Mouse (Mus musculus): Measurements from ENCODE around the gene Sp1. TPM values are rescaled to one million over a fixed set of nuclear protein-coding genes. Genes with fewer than 3 reads are reported as not detected.

The Sp1 gene
- polyA plus RNA-seq, 1 experiment from 2014 or later: 8.8 TPM

DNA sequence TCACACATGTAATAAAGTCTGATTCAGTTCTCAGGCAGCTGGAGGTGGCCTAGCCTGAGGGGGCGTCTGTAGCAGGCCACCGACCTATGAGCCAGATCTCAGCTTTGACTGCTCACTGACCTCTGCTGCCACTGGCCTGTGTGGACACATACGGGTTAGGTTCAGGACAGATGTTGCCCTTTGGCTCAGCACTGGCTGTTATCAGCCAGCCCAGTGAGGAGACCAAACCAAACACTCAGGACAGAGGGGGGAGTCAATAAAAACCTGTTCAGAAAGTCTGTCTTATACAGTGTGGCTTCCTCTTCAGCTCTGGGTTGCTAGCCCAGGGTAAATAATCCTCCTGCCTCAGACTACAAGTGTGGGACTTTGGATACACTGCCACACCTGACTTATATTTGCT lies 10.9 kb upstream of the Sp1 start:
- TF ChIP-seq CTCF (IDR thresholded peaks at IDR 0.05; ENCODE audit: low read depth): no peak

GRCm38 (mm10) chr15:102398629-102399028 lies 7.3 kb upstream of the Sp1 start:
- 18% methylated on average over 5 of the region's 5 CpGs for WGBS
- peaks cover 20% of the 10 kb centered on the region; the same call in 1 of the 2 replicates for H3K4me1 ChIP-seq (replicated peaks; ENCODE audit: insufficient read depth, low read length)
- H3K4me3 ChIP-seq (replicated peaks; ENCODE audit: low read depth, low read length): no peak overlapping the region
- no peaks in the 10 kb centered on the region for H3K9me3 ChIP-seq (replicated peaks; ENCODE audit: low read length)
- no peaks in the 10 kb centered on the region for H3K36me3 ChIP-seq (ENCODE audit: insufficient read depth, low read length)
- peak overlapping the region; percentile 72 for H3K4me2 ChIP-seq (ENCODE audit: low read length)
- no peak for TF ChIP-seq CTCF (IDR thresholded peaks at IDR 0.05; ENCODE audit: low read depth)
- H3K9ac ChIP-seq (ENCODE audit: low read depth, low read length): 0 out of 2 replicates have a peak overlapping the region, but pooled peaks have one; percentile 68
- H3K27ac ChIP-seq: peak overlapping the region; percentile 98
- H3K27me3 ChIP-seq (ENCODE audit: insufficient read depth, low read length): no peaks in the 10 kb centered on the region
- DNase-seq (ENCODE audit: low spot score): peak; percentile 74
- no peak for ATAC-seq (replicated peaks; ENCODE audit: low FRiP score, low read depth)

More for the DNA sequence above, 10.9 kb upstream of the Sp1 start:
- Histone ChIP-seq H3K4me3 (replicated peaks; ENCODE audit: low read depth, low read length) (no peak overlapping the region), H3K36me3 (ENCODE audit: insufficient read depth, low read length) (no peaks in the 10 kb centered on the region), H3K27me3 (ENCODE audit: insufficient read depth, low read length) (no peaks in the 10 kb centered on the region), H3K4me1 (replicated peaks; ENCODE audit: insufficient read depth, low read length) (peaks cover 23% of the 10 kb centered on the region; the same call in 1 of the 2 replicates), H3K9ac (ENCODE audit: low read depth, low read length) (no peak overlapping the region), H3K4me2 (ENCODE audit: low read length) (no peak overlapping the region), H3K27ac (peak overlapping the region; percentile 36; the same call in 1 of the 2 replicates), H3K9me3 (replicated peaks; ENCODE audit: low read length) (no peaks in the 10 kb centered on the region)
- ATAC-seq (replicated peaks; ENCODE audit: low FRiP score, low read depth) (peak; percentile 22; the same call in 1 of the 2 replicates), DNase-seq (ENCODE audit: low spot score) (peak; percentile 32)
- 13% methylated on average over 3 of the region's 3 CpGs for WGBS

- H3K4me2 ChIP-seq (ENCODE audit: low read length): peak overlapping the region; percentile 72
- peak; percentile 84 for ATAC-seq (replicated peaks; ENCODE audit: low FRiP score, low read depth)
Measured at GRCm38 (mm10) chr15:102399229-102400221, 6.4 kb upstream of the Sp1 start.

DNA sequence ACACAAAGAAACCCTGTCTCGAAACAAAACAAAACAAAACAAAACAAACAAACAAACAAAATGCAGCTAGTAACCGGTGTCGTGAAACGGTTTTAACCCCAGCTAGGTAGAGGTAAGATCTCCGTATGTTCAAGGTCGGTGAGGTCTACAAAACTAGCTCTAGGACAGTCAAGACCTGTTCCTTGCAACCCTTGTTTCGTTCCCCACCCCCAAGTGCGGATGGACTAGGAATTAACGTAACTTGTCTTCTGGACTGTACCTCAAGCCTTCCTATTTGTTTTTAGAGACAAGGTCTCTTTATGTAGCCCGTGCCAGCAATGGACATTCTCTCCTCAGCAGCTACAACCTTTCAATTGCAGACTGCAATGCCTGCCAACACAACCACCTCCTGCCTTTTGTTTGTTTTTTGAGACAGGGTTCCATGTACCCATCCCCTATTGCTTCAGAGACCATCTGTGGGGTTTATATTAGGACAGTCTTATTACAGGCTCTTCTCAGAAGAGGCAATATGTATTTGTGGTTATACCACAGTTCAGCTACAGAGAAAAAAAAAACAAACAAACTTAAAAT lies 5.4 kb upstream of the Sp1 start:
- ATAC-seq (replicated peaks; ENCODE audit: low FRiP score, low read depth) (no peak), DNase-seq (ENCODE audit: low spot score) (no peak)
- Histone ChIP-seq H3K9ac (ENCODE audit: low read depth, low read length) (no peak overlapping the region), H3K4me3 (replicated peaks; ENCODE audit: low read depth, low read length) (no peak overlapping the region), H3K4me1 (replicated peaks; ENCODE audit: insufficient read depth, low read length) (peaks cover 10% of the 10 kb centered on the region; the same call in 1 of the 2 replicates), H3K27me3 (ENCODE audit: insufficient read depth, low read length) (no peaks in the 10 kb centered on the region), H3K36me3 (ENCODE audit: insufficient read depth, low read length) (no peaks in the 10 kb centered on the region), H3K9me3 (replicated peaks; ENCODE audit: low read length) (no peaks in the 10 kb centered on the region), H3K4me2 (ENCODE audit: low read length) (no peak overlapping the region), H3K27ac (peak overlapping the region; percentile 98)
- no peak for TF ChIP-seq CTCF (IDR thresholded peaks at IDR 0.05; ENCODE audit: low read depth)
- WGBS: 86% methylated on average over 10 of the region's 10 CpGs

More at GRCm38 (mm10) chr15:102399229-102400221, 6.4 kb upstream of the Sp1 start:
- peak overlapping the region; percentile 98 for H3K27ac ChIP-seq
- no peaks in the 10 kb centered on the region for H3K9me3 ChIP-seq (replicated peaks; ENCODE audit: low read length)
- H3K9ac ChIP-seq (ENCODE audit: low read depth, low read length): peak overlapping the region; percentile 68
- no peak for TF ChIP-seq CTCF (IDR thresholded peaks at IDR 0.05; ENCODE audit: low read depth)
- peak overlapping the region; percentile 31 for H3K4me3 ChIP-seq (replicated peaks; ENCODE audit: low read depth, low read length)
- H3K36me3 ChIP-seq (ENCODE audit: insufficient read depth, low read length): no peaks in the 10 kb centered on the region
- 3% methylated on average over 34 of the region's 34 CpGs for WGBS
- DNase-seq (ENCODE audit: low spot score): peak; percentile 97
- no peaks in the 10 kb centered on the region for H3K27me3 ChIP-seq (ENCODE audit: insufficient read depth, low read length)
- peaks cover 16% of the 10 kb centered on the region; the same call in 1 of the 2 replicates for H3K4me1 ChIP-seq (replicated peaks; ENCODE audit: insufficient read depth, low read length)

GRCm38 (mm10) chr15:102401278-102401677 lies 4.7 kb upstream of the Sp1 start:
- Histone ChIP-seq H3K9ac (ENCODE audit: low read depth, low read length) (no peak overlapping the region), H3K27me3 (ENCODE audit: insufficient read depth, low read length) (no peaks in the 10 kb centered on the region), H3K4me2 (ENCODE audit: low read length) (no peak overlapping the region), H3K9me3 (replicated peaks; ENCODE audit: low read length) (no peaks in the 10 kb centered on the region), H3K4me3 (replicated peaks; ENCODE audit: low read depth, low read length) (no peak overlapping the region), H3K27ac (no peak overlapping the region), H3K36me3 (ENCODE audit: insufficient read depth, low read length) (no peaks in the 10 kb centered on the region), H3K4me1 (replicated peaks; ENCODE audit: insufficient read depth, low read length) (peaks cover 10% of the 10 kb centered on the region; the same call in 1 of the 2 replicates)
- 80% methylated on average over 2 of the region's 2 CpGs for WGBS
- DNase-seq (ENCODE audit: low spot score): no peak
- no peak for ATAC-seq (replicated peaks; ENCODE audit: low FRiP score, low read depth)
- no peak for TF ChIP-seq CTCF (IDR thresholded peaks at IDR 0.05; ENCODE audit: low read depth)

DNA sequence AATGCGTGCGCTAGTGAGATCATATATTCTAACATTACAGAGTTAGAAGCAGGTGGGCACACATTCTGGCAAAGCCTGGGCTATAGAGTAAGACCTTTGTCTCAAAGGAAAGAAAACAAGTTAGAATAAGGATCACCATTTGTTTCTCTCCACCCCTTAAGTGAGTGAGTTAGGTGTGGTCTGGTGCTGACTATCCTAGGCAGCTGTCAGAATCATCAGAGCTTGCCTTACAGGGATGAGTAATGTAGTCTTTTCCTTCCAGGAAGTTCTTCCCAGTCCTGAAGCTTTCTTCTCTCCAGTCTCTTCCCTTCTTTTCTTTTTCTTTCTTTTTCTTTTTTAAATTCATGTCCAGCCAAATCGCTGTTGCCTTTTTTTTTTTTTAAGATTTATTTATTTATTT lies 3.7 kb upstream of the Sp1 start:
- H3K9me3 ChIP-seq (replicated peaks; ENCODE audit: low read length): no peaks in the 10 kb centered on the region
- no peak overlapping the region for H3K4me2 ChIP-seq (ENCODE audit: low read length)
- no peaks in the 10 kb centered on the region for H3K27me3 ChIP-seq (ENCODE audit: insufficient read depth, low read length)
- no peak for TF ChIP-seq CTCF (IDR thresholded peaks at IDR 0.05; ENCODE audit: low read depth)
- ATAC-seq (replicated peaks; ENCODE audit: low FRiP score, low read depth) (no peak), DNase-seq (ENCODE audit: low spot score) (no peak)
- peaks cover 11% of the 10 kb centered on the region for H3K4me1 ChIP-seq (replicated peaks; ENCODE audit: insufficient read depth, low read length)
- H3K36me3 ChIP-seq (ENCODE audit: insufficient read depth, low read length): no peaks in the 10 kb centered on the region
- H3K4me3 ChIP-seq (replicated peaks; ENCODE audit: low read depth, low read length): no peak overlapping the region
- WGBS: 97% methylated on average over 3 of the region's 3 CpGs
- no peak overlapping the region for H3K9ac ChIP-seq (ENCODE audit: low read depth, low read length)
- H3K27ac ChIP-seq: no peak overlapping the region
